Mouse (Mus musculus): ENCODE data around the gene Rreb1. TPM values are rescaled to one million over a fixed set of nuclear protein-coding genes. Genes with fewer than 3 reads are reported as not detected.

The Rreb1 gene
- polyA plus RNA-seq, 1 experiment from 2014 or later, result 14.5 TPM

- Histone ChIP-seq H3K4me3 (replicated peaks) (peak overlapping the region; percentile 12; the same call in 1 of the 2 replicates), H3K36me3 (no peaks in the 10 kb centered on the region), H3K27me3 (no peaks in the 10 kb centered on the region), H3K9ac (no peak overlapping the region), H3K27ac (peak overlapping the region; percentile 90), H3K9me3 (replicated peaks) (no peaks in the 10 kb centered on the region), H3K4me2 (peak overlapping the region; percentile 45), H3K4me1 (peaks cover 65% of the 10 kb centered on the region)
- ATAC-seq (replicated peaks; ENCODE audit: low FRiP score), result peak; percentile 66
- 15% methylated on average over 12 of the region's 12 CpGs for WGBS
Measured at GRCm38 (mm10) chr13:37967052-37967437, 188.8 kb downstream of the Rreb1 start.

GRCm38 (mm10) chr13:37967565-37967964 is 189.4 kb downstream of the Rreb1 start:
- no peak for ATAC-seq (replicated peaks; ENCODE audit: low FRiP score)
- 44% methylated on average over 10 of the region's 10 CpGs for WGBS
- H3K27ac ChIP-seq, result peak overlapping the region; percentile 90
- H3K4me1 ChIP-seq, result peaks cover 65% of the 10 kb centered on the region
- no peaks in the 10 kb centered on the region for H3K36me3 ChIP-seq
- no peak overlapping the region for H3K9ac ChIP-seq
- no peaks in the 10 kb centered on the region for H3K9me3 ChIP-seq (replicated peaks)
- peak overlapping the region; percentile 45 for H3K4me2 ChIP-seq
- no peaks in the 10 kb centered on the region for H3K27me3 ChIP-seq
- H3K4me3 ChIP-seq (replicated peaks), result no peak overlapping the region

- H3K27ac ChIP-seq, result no peak overlapping the region
- no peak overlapping the region for H3K4me3 ChIP-seq (replicated peaks)
- H3K9ac ChIP-seq, result no peak overlapping the region
- peaks cover 55% of the 10 kb centered on the region for H3K4me1 ChIP-seq
- no peak for ATAC-seq (replicated peaks; ENCODE audit: low FRiP score)
- 5% methylated on average over 14 of the region's 14 CpGs for WGBS
- H3K9me3 ChIP-seq (replicated peaks), result no peaks in the 10 kb centered on the region
- peak overlapping the region; percentile 22 for H3K4me2 ChIP-seq
- no peaks in the 10 kb centered on the region for H3K27me3 ChIP-seq
- no peaks in the 10 kb centered on the region for H3K36me3 ChIP-seq
Measured at GRCm38 (mm10) chr13:37969337-37969736, 191.1 kb downstream of the Rreb1 start.

GRCm38 (mm10) chr13:37969988-37970387 is 191.8 kb downstream of the Rreb1 start:
- H3K9ac ChIP-seq, result no peak overlapping the region
- no peaks in the 10 kb centered on the region for H3K9me3 ChIP-seq (replicated peaks)
- WGBS, result 67% methylated on average over 8 of the region's 8 CpGs
- no peak overlapping the region for H3K4me3 ChIP-seq (replicated peaks)
- no peaks in the 10 kb centered on the region for H3K27me3 ChIP-seq
- ATAC-seq (replicated peaks; ENCODE audit: low FRiP score), result no peak
- no peaks in the 10 kb centered on the region for H3K36me3 ChIP-seq
- H3K4me2 ChIP-seq, result no peak overlapping the region
- H3K27ac ChIP-seq, result no peak overlapping the region
- peaks cover 49% of the 10 kb centered on the region for H3K4me1 ChIP-seq

DNA sequence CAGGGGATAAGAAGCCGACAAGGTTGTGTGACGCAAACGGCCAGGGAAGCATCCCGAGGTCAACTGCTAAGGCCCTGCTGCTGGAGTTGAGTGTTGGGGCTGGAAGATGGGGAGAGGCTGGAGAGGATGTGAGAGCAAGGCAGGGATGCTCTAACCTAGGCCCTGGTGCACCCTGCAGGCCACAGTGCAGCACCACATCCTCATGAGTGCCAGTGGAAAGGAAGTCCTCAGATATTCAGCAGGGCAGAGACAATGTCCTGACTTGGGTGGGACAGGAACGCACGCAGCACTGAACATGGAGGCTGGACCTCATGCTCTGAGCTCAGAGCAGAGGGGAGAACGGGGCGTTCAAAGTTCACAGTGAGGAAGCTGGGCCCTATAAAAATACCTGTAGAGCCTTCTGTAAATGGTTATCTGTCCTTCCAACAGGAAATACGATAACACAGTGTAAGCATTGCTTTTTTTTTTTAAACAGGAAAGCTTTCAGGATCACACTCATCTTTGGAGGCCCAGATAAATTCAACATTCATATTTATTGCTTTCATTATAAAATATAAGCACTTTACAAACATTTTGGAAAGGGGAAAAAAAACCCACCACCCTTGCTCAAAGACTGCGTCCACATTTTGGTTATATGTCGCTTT is 192.8 kb downstream of the Rreb1 start:
- no peaks in the 10 kb centered on the region for H3K9me3 ChIP-seq (replicated peaks)
- peaks cover 39% of the 10 kb centered on the region for H3K4me1 ChIP-seq
- peaks cover 9% of the 10 kb centered on the region for H3K36me3 ChIP-seq
- no peak overlapping the region for H3K4me2 ChIP-seq
- no peak for ATAC-seq (replicated peaks; ENCODE audit: low FRiP score)
- H3K27me3 ChIP-seq, result no peaks in the 10 kb centered on the region
- H3K9ac ChIP-seq, result no peak overlapping the region
- H3K4me3 ChIP-seq (replicated peaks), result no peak overlapping the region
- WGBS, result 56% methylated on average over 11 of the region's 11 CpGs
- no peak overlapping the region for H3K27ac ChIP-seq

DNA sequence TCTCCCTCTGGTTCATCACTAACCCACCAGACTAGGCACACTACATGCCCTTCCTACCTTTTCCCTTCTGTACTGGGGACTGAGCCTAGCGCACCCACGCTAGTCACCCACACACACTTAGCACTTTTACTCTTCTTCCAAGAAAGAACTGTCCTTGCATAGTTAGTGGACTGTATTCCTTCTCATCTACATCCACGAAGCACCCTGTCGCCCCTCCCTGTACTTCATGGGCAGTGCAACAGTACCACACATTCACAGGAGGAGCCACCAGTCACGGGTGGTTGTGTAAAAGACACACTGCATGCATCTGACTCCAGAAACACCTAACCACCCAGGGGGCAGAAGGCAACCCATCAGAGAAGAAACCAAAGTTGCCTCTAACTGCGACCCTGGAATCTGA is 195.8 kb downstream of the Rreb1 start:
- 87% methylated on average over 6 of the region's 6 CpGs for WGBS
- Histone ChIP-seq H3K27ac (no peak overlapping the region), H3K4me1 (peaks cover 11% of the 10 kb centered on the region; the same call in 1 of the 2 replicates), H3K4me3 (replicated peaks) (no peak overlapping the region), H3K9ac (no peak overlapping the region), H3K4me2 (no peak overlapping the region), H3K36me3 (peaks cover 38% of the 10 kb centered on the region), H3K9me3 (replicated peaks) (no peaks in the 10 kb centered on the region), H3K27me3 (no peaks in the 10 kb centered on the region)
- ATAC-seq (replicated peaks; ENCODE audit: low FRiP score), result no peak

- Histone ChIP-seq H3K27ac (no peak overlapping the region), H3K4me1 (0 out of 2 replicates have a peak, but pooled peaks cover 5% of the 10 kb centered on the region), H3K4me3 (replicated peaks) (no peak overlapping the region), H3K4me2 (no peak overlapping the region), H3K36me3 (peaks cover 45% of the 10 kb centered on the region), H3K9me3 (replicated peaks) (no peaks in the 10 kb centered on the region), H3K27me3 (no peaks in the 10 kb centered on the region), H3K9ac (no peak overlapping the region)
- no peak for ATAC-seq (replicated peaks; ENCODE audit: low FRiP score)
- WGBS, result 90% methylated on average over 5 of the region's 5 CpGs
Measured at GRCm38 (mm10) chr13:37974731-37975130, 196.5 kb downstream of the Rreb1 start.

GRCm38 (mm10) chr13:37979506-37979905 is 201.3 kb downstream of the Rreb1 start:
- no peak for ATAC-seq (replicated peaks; ENCODE audit: low FRiP score)
- no peak overlapping the region for H3K9ac ChIP-seq
- H3K27ac ChIP-seq, result no peak overlapping the region

GRCm38 (mm10) chr13:37980346-37980745 is 202.1 kb downstream of the Rreb1 start:
- no peak for ATAC-seq (replicated peaks; ENCODE audit: low FRiP score)
- Histone ChIP-seq H3K27me3 (no peaks in the 10 kb centered on the region), H3K27ac (no peak overlapping the region), H3K9me3 (replicated peaks) (no peaks in the 10 kb centered on the region), H3K4me1 (no peaks in the 10 kb centered on the region), H3K36me3 (peaks cover 93% of the 10 kb centered on the region), H3K9ac (no peak overlapping the region), H3K4me3 (replicated peaks) (no peak overlapping the region), H3K4me2 (no peak overlapping the region)
- 95% methylated on average over 10 of the region's 10 CpGs for WGBS

More at GRCm38 (mm10) chr13:37979506-37979905, 201.3 kb downstream of the Rreb1 start:
- peaks cover 89% of the 10 kb centered on the region for H3K36me3 ChIP-seq
- H3K9me3 ChIP-seq (replicated peaks), result no peaks in the 10 kb centered on the region
- H3K4me2 ChIP-seq, result no peak overlapping the region
- WGBS, result 93% methylated on average over 12 of the region's 12 CpGs
- H3K27me3 ChIP-seq, result no peaks in the 10 kb centered on the region
- H3K4me3 ChIP-seq (replicated peaks), result no peak overlapping the region
- H3K4me1 ChIP-seq, result no peaks in the 10 kb centered on the region

DNA sequence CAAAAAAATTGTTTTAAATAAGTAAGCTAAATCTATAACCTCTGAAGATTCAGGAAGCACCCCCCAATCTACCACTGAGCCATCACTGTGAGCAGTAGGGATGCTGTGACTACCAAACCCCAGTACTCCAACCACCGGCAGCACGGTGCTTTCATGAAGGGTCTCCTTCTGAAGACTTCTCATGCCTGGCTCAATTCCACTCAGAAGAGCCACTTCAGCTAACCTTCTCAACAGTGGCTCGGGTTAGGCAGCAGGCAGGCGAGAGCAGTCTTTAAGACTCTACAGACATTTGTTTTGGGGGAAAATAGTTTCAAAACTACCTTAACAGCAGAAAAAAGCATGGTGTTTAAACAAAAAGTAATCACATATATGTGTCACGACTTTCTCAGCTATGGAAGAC is 202.9 kb downstream of the Rreb1 start:
- Histone ChIP-seq H3K27ac (no peak overlapping the region), H3K4me1 (no peaks in the 10 kb centered on the region), H3K4me2 (no peak overlapping the region), H3K9me3 (replicated peaks) (no peaks in the 10 kb centered on the region), H3K36me3 (peaks cover 92% of the 10 kb centered on the region), H3K27me3 (no peaks in the 10 kb centered on the region), H3K4me3 (replicated peaks) (no peak overlapping the region), H3K9ac (no peak overlapping the region)
- 96% methylated on average over 5 of the region's 5 CpGs for WGBS
- ATAC-seq (replicated peaks; ENCODE audit: low FRiP score), result no peak

GRCm38 (mm10) chr13:37986166-37986565 is 208.0 kb downstream of the Rreb1 start:
- Histone ChIP-seq H3K4me2 (no peak overlapping the region), H3K9me3 (replicated peaks) (no peaks in the 10 kb centered on the region), H3K36me3 (peaks cover 95% of the 10 kb centered on the region), H3K4me3 (replicated peaks) (no peak overlapping the region), H3K9ac (no peak overlapping the region), H3K4me1 (no peaks in the 10 kb centered on the region), H3K27ac (no peak overlapping the region), H3K27me3 (no peaks in the 10 kb centered on the region)
- ATAC-seq (replicated peaks; ENCODE audit: low FRiP score), result no peak
- WGBS, result 93% methylated on average over 10 of the region's 10 CpGs

GRCm38 (mm10) chr13:37989701-37990100 is 211.5 kb downstream of the Rreb1 start:
- Histone ChIP-seq H3K36me3 (peaks cover 68% of the 10 kb centered on the region), H3K27me3 (no peaks in the 10 kb centered on the region), H3K4me1 (peaks cover 9% of the 10 kb centered on the region; the same call in 1 of the 2 replicates), H3K27ac (no peak overlapping the region), H3K4me3 (replicated peaks) (no peak overlapping the region), H3K9me3 (replicated peaks) (no peaks in the 10 kb centered on the region), H3K4me2 (no peak overlapping the region), H3K9ac (no peak overlapping the region)
- WGBS, result 93% methylated on average over 8 of the region's 8 CpGs
- no peak for ATAC-seq (replicated peaks; ENCODE audit: low FRiP score)
